25 mouse cellular contexts compared by ENCODE assay signal in the genomic region with DNA sequence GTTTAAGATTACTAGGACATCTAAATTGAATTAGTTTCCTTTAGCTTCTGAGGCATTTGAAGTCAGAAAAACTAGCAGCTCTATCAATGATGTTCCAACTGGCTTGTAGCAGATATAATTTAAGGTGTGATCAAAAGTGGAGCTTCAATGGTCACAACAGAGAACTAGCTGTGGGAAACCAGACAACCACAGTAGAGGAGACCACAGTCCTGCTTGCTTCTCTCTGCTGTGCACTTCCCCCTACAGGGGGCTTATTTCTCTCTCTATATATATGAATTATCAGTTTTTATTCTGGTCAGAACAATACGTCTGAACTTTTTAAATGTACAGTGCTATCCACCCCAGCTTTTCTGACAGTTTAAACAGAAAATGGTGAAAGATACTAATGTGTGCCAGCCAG. TPM values are rescaled to one million over a fixed set of nuclear protein-coding genes. Genes with fewer than 3 reads are reported as not detected.
DNase-seq lines count a peak whose midpoint lies in the region; ATAC-seq lines count a peak whose summit lies in the region.
"Had no signal": no experiment of that assay in that cellular context is flagged by ENCODE, and none has a peak within 500 bp of the region (broad histone marks: within the 10 kb centered on the region; RNA-seq: fewer than 3 reads in every experiment).

No protein-coding gene starts in this region.

- no peaks in the 10 kb centered on the region for H3K27me3 ChIP-seq in heart, embryonic 12.5 days (replicated peaks)
- H3K27me3 ChIP-seq: CH12.LX, Patski had no signal

- H3K4me2 ChIP-seq in heart, embryonic 12.5 days = no peak overlapping the region

- WGBS in heart, embryonic 12.5 days = 70% methylated on average over 1 of the region's 1 CpGs

- no peak overlapping the region for H3K27ac ChIP-seq in heart, embryonic 12.5 days (ENCODE audit: poor library complexity, severe bottlenecking)

- peaks cover 6% of the 10 kb centered on the region; the same call in 1 of the 2 replicates for H3K9me3 ChIP-seq in heart, embryonic 12.5 days (replicated peaks)
- H3K9me3 ChIP-seq: G1E had no signal

- no peaks in the 10 kb centered on the region for H3K36me3 ChIP-seq in heart, embryonic 12.5 days
- H3K36me3 ChIP-seq: G1E had no signal

- no peak overlapping the region for H3K4me3 ChIP-seq in heart, embryonic 12.5 days

- peak; percentile 1 for DNase-seq in heart, adult 11 months
- DNase-seq in 416B (ENCODE audit: low read depth) = peak; percentile 68
- no peak for DNase-seq in adrenal gland, postnatal 4 days (ENCODE audit: low spot score in 2 of 2)
- DNase-seq in spleen, adult 18-20 months = no peak
- DNase-seq in urinary bladder, adult 2 months (ENCODE audit: low spot score) = no peak
- DNase-seq: adrenal gland, adult 2 months; adrenal gland, adult 8-10 months; adrenal gland, postnatal 10 days; adrenal gland, postnatal 14 days; adrenal gland, postnatal 25 days; adrenal gland, postnatal 36 days; B cell, adult 2 months; cerebellum, adult 11 months; cerebellum, adult 11-12 months; cerebellum, adult 18-20 months; cerebellum, adult 2 months had no signal

- ATAC-seq in heart, embryonic 12.5 days (ENCODE audit: insufficient number of reproducible peaks, low FRiP score) = no peak
- peak; percentile 69 for ATAC-seq in common myeloid progenitor, adult 5-6 weeks (replicated peaks; ENCODE audit: low read depth, poor library complexity, severe bottlenecking)
- peak; percentile 58 for ATAC-seq in megakaryocyte progenitor cell, adult 5-6 weeks (replicated peaks; ENCODE audit: poor library complexity)
- ATAC-seq: activated CD4-positive, CD25-positive, alpha-beta regulatory T cell, adult 4 months; CD4-positive, CD25-positive, alpha-beta regulatory T cell, adult 4 months had no signal

- H3K4me1 ChIP-seq in heart, embryonic 12.5 days (replicated peaks) = no peaks in the 10 kb centered on the region

- no peak overlapping the region for H3K9ac ChIP-seq in heart, embryonic 12.5 days

RNA-seq across cellular contexts. Expression of a gene that starts 57.6 kb away (rescaled TPM):
- polyA plus RNA-seq in heart, embryonic 12.5 days (2016; fragmentation: Nextera tagmentation; extraction: Ambion mirVana) = 18.1 and 18.7 TPM in 2 replicates
- total RNA-seq in common myeloid progenitor, adult 5-6 weeks (2017) = 14.9 and 20.5 TPM in 2 replicates
- total RNA-seq in megakaryocyte progenitor cell, adult 5-6 weeks (2015) = 22.2 and 23.8 TPM in 2 replicates
- 14.3 and 20.4 TPM in 2 replicates for total RNA-seq in megakaryocyte progenitor cell, adult 5-6 weeks (2017)
- 10 to 100 TPM; 86.3 to 89.9 TPM for total RNA-seq in adrenal gland, postnatal 4 days (2021)
- polyA plus RNA-seq in urinary bladder, adult 2 months (2012; rRNA removed) = 30.2 and 43.8 TPM in 2 replicates
- total RNA-seq: MEL had no signal
- polyA plus RNA-seq: G1E had no signal

Comparison
In these comparisons a context has a peak if more than half of its experiments do, and no peak if none do; other contexts are left out.
1. DNase-seq: peak in heart, adult 11 months (single experiment) and 416B (single experiment); none in adrenal gland, postnatal 4 days (0 of 2), spleen, adult 18-20 months (0 of 2) and urinary bladder, adult 2 months (single experiment).